Mouse (Mus musculus) heart, postnatal 10 days (tissue): Measurements from ENCODE around the gene Cldn7. TPM values are rescaled to one million over a fixed set of nuclear protein-coding genes. Genes with fewer than 3 reads are reported as not detected.
"Not testable (repeated sequence)": the region's sequence is repeated elsewhere in the genome, so short reads cannot be mapped to it uniquely, and the experiment has no call there.

Source experiments
- DNase-seq, 2 experiments: peaks; one replicate each; pipeline ENCODE4 v3.0.0; 2021
- intact Hi-C: fragments of 180-260 bp; cut with DNase I; formaldehyde crosslinking; loops from one replicate; pipeline ENCODE4 v1.15.1; 2025
- total RNA-seq, 2 experiments: library from RNA; stranded (reverse); gene quantifications; 2 replicates each; pipeline ENCODE4 v1.2.3; 2021

The Cldn7 gene
- total RNA-seq, 2 experiments from 2014 or later: not detected

DNA sequence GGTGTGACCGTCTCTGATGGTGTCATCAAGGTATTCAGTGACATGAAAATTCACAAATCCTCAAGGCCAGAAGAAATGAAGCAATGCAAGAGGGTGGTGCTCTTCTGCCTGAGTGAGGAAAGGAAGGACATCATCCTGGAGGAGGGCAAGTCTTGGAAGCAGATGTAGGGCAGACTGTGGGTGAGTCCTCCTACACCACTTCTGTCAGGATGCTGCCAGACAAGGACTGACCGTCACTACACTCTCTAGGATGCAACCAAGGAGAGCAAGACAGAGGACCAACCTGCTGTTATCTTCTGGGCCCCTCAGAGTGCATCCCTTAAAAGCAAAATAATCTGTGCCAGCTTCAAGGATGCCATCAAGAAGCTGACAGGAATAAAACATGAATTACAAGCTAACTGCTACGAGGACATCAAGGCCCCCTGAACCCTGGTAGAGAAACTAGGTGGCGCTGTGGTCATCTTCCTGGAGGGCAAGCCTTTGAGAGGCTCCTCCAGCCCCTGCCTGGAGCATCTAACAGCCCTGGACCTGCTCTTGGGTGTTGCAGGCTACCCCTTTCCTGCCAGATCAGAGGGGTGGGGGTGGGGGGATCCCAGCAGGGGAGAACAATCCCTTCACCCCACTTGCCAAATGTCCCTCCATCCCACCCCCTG lies 13.6 kb upstream of the Cldn7 start:
- intact Hi-C loops: no loop called here

DNA sequence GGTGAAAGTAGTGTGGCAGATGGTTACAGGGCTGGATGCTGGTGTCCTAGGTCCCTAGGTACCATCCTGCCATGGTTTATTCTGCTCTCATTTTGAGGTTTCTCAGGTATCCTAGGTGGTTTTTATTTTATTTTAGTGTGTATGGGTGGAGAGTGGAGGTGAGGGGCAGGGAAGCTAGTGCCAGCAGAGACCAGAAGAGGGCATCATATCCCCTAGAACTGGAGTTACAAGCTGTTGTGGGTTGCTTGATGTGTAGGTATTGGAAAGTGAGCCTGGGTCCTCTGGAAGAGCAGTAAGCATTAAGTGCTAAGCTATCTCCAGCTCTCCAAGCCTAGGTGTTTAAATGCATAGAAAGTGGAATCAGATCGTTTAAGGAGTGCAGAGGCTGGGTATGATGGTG lies 12.3 kb upstream of the Cldn7 start:
- intact Hi-C loops: no loop called here
- no peak for DNase-seq

More for the DNA sequence above, 13.6 kb upstream of the Cldn7 start:
- no peak for DNase-seq

DNA sequence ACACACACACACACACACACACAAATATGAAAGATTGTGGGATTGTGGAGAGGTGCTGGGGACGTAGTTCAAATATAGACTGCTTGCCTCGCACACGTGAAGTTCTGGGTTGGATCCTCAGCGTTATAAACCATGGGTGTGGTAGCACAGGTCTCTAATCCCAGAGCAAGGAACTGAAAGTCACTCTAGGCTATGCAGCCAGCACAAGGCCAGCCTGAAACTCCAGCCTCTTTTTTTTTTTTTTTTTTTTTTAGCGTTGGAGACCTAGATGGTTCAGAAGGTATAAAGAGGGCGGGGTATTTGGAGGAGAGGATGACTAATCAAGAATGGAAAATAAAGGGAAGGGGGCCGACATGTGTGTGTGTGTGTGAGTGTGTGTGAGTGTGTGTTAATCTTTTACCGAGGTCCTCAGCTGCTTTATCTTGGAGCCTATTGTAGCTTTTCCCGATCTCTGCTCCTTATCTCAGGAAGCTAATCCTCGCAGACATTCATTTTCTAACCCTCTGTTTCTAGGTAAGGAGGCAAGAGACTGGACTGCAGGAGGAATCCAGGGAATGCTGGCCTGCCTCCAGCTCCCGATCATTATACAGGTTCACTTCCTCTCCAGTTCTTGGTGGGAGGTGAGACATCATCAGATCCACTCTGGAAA lies 11.2 kb upstream of the Cldn7 start:
- no peak for DNase-seq
- intact Hi-C loops: no loop called here

DNA sequence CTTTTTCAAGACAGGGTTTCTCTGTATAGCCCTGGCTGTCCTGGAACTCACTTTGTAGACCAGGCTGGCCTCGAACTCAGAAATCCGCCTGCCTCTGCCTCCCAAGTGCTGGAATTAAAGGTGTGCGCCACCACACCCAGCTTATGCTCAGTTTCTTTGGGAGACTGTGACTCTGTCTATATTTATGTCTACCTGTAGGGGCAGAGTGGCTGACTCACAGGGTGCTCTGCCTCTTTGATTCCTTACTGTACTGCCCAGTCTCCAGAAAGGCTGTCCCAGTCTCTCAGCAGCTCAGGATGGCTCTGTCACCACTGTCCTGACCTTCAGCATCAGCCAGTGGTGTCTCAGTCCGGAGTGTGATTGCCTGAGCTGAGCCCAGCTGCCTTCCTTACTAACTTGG lies 9.0 kb upstream of the Cldn7 start:
- not testable (repeated sequence) for DNase-seq

DNA sequence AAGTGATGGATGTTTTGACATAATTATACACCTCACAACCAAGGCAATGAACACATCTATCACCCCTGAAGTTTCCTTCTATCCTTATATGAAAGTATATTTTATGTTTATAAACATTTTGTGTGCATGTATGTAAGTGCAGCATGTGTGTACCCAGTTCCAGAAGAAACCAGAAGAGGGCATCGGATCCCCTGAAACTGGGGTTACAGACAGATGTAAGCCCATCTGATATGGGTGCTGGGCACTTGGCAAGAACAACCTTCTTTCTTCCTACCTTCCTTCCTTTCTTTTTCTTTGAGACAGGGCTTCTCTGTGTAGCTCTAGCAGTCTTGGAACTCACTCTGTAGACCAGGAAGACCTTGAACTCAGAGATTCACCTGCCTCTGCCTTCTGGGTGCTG lies 8.4 kb upstream of the Cldn7 start:
- intact Hi-C loops: loop anchor here (2.0 kb wide), 1 partner anchor 19 kb away; no protein-coding TSS in a partner anchor
- DNase-seq: no peak

More for the DNA sequence above, 9.0 kb upstream of the Cldn7 start:
- intact Hi-C loops: loop anchor here (2.0 kb wide), 1 partner anchor 19 kb away; no protein-coding TSS in a partner anchor

DNA sequence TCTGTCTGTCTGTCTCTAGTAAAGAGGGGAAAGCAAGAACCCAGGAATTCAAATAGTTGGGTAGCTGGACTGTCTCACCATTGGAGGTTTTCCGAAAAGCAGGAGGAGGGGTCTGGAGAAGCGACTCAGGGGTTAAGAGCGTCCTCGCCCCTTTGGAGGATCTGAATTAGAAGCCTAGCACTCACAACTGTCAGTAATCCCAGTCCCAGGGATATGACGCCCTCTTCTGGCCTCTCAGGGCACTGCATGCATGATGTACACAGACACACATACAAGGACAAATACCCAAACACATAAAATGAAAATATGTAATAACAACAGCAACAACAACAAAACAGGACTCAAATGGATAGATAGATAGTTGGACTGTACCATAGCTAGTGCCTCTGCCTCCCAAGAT lies 4.0 kb upstream of the Cldn7 start:
- intact Hi-C loops: no loop called here
- DNase-seq: peak in 1 of 2 experiments; percentile 20

DNA sequence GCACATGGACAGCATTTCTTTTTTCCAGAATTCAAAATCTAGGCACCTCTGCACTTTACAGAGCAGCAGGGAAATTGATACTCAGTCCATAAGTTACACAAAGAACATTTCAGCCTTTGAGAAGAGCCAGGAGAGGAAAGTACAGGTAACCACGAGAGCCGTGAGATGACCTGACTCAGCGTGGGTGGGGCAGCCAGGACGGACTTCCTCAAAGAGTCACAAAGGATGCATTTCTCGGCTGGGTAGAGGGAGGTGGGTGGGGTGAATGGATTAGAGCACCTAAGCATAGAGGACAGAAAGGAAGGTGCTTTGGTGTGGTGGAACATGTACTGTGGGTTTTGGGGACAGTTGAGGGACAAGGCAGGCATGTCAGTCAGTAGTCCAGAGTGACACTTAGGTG lies 2.7 kb upstream of the Cldn7 start:
- intact Hi-C loops: no loop called here
- DNase-seq: no peak

DNA sequence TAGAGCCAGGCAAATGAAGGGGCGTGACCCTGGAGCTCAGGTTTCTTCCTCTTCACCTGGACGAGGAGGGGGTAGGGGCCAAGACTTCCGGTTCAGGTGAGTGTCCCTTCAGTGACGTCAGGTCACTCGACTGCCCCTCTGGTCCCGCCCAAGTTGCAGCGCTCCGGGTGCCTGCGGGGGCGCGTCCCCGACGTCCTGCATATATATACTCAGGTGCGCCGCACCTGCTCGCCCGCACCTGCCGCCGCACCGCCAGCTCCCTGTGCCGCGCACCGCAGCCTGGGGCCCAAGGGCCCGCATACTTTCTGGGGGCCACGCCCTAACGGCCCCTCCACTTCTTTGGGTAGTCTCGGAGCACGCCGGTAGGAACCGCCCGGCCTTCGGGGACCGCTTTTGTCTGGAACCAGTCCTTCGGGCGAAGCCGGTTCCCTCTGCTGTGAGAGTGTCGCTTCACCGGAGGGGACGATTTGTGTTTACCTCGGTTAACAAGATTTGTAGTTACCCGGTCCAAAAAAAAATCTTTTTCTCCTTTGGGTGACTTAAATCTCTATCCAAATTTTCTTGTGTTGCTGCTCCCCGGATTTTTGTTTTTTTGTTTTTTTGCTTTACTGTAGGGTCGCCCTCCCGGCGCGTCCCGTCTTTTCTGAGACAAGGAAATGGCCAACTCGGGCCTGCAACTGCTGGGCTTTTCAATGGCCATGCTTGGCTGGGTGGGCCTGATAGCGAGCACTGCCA lies 859 bp downstream of the Cldn7 start:
- intact Hi-C loops: no loop called here
- no peak for DNase-seq

DNA sequence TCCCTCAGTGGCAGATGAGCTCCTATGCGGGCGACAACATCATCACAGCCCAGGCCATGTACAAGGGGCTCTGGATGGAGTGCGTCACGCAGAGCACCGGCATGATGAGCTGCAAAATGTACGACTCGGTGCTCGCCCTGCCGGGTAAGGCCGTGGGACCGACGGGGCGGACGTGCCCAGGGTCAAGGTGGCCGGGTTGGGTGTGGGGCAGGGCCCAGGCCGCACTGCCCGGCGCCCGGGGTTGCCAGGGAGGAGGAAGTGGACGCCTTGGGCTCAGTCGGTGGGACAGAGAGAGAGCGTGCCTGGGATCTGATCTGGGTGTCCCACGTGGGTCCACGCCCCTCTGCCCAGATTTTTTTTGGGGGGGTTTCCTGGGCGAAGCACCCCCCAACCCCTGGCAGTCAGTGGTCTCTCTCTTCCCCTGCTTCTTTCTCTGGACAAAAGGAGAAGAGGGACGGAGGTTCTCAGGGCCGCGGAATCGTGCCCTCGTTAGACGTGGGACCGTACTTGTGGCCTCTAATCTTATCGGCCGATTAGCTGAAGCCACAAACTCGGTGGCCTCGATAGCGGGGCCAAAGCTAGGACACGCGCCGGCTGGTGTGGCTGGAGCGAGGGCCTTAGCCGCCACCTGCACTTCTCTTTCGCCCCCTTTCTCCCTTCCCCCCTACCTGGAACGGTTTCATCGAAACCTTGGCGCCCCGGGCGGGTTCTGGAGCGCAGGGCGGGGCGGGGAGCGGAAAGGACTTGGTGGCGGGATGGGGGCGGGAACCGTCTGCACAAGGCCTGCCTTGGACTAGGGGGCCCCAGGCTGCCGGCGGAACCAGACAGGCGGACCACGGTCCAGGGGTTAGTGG lies 1.7 kb downstream of the Cldn7 start:
- DNase-seq: peak; percentile 44 to 48
- intact Hi-C loops: no loop called here

DNA sequence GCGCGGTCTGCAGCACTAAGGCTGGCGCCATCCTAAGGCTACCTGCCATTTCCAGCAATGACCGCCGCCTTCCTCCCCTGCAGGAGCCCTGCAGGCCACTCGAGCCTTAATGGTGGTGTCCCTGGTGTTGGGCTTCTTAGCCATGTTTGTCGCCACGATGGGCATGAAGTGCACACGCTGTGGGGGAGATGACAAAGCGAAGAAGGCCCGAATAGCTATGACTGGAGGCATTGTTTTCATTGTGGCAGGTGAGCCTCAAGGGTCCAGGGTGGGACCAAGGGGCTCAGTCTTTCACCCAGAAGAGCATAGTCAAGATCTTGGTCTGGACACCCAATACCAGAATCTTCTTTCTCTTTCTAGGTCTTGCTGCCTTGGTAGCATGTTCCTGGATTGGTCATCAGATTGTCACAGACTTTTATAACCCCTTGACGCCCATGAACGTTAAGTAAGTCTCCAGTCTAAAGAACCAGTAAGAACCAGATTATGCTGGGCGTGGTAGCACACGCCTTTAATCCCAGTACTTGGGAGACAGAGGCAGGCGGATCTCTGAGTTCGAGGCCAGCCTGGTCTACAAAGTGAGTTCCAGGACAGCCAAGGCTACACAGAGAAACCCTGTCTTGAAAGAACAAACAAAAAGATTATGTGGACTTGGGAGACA lies 2.4 kb downstream of the Cldn7 start:
- no peak for DNase-seq
- intact Hi-C loops: no loop called here

DNA sequence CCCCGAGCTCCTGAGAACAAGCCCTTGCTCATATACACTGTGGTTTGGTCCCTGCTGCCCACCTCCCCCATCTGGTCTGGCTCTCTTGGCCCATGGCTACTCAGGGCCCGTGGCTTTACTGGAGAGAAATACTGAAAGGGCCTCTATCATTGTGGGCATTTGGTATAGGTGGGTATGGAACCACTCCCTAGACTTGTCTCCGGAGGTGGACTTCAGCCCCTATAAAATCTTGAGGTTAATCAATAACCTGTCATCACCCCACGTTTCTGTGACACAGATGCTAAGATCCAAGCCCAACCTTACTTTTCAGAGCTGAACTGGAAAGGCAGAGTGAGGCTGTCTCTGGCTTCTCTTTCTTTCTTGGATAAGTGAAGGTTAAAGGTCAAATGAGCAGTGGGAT lies 4.2 kb downstream of the Cldn7 start:
- intact Hi-C loops: no loop called here
- no peak for DNase-seq

DNA sequence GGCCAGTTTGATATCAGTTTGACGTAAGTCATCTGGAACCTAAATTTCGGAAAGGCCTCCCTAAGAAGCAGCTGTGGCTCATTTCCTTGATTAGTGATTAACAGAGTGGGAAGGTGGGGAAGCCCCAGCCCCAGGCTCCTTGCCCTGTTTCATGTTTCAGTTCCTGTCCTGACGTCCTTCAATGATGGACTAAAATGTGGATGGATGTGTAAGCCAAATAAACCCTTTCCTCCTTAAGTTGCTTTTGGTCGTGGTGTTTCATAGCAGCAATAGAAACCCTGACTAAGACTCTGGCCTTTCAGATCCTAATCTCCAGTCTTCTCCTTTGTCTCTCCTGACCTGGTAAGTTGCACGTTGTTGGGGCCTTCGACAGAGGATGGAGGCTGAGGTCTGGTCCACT lies 5.6 kb downstream of the Cldn7 start:
- intact Hi-C loops: no loop called here
- DNase-seq: no peak

DNA sequence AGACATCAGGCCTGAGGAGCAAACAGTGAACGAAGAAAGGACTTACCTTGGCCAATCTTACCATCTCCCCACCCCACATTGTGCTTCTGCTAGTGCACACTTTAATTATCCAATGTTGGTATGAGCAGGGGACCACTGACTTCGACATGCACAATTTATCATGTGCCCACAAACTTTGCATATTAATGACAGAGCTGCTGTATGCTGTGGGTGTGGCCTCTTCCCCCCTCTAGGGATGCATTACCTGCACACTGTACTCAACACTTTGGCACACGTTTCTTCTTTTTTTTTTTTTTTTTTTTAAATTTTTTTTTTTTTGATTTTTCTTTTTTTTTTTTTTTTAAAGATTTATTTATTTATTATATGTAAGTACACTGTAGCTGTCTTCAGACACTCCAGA lies 6.2 kb downstream of the Cldn7 start:
- intact Hi-C loops: no loop called here
- no peak for DNase-seq

DNA sequence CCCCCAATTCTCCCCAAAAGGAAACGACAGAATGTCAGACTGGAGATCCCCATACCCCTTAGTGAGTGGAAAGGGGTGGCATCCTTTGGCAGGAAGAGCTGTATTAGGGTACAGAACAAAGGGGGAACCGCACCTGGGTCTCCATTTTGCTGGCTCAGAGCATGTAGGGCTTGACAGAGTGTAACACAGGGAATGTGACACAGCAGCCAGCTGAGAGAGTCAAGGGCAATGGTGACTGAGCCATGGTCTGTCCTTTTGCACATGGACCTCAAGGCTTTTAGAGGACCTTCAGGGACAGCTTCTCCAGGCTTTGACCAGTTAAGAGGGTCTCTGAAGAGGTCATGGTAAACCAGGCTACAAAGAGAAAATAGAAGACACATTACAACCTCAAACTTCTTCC lies 10.3 kb downstream of the Cldn7 start:
- intact Hi-C loops: loop anchor here (2.0 kb wide), 1 partner anchor 18 kb away; no protein-coding TSS in a partner anchor
- no peak for DNase-seq

DNA sequence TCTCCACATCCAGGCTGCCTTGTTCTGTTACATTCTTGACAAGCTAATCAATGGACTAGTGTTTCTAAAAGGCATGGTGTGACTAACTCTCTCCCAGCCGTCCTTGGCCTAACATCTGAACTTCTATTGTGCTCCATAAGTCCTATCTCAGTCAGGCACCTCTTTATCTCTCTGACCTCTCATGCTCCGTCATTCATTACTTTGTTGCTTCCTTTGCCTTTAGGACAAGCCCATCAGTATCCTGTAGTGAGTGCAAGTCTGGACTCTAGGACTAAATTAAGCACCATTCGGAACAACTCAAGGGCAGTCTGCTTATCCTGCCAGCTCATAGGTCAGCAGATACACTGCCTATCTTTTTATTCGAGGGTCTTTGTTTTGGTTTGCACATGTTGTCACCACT lies 11.7 kb downstream of the Cldn7 start:
- no peak for DNase-seq
- intact Hi-C loops: no loop called here

DNA sequence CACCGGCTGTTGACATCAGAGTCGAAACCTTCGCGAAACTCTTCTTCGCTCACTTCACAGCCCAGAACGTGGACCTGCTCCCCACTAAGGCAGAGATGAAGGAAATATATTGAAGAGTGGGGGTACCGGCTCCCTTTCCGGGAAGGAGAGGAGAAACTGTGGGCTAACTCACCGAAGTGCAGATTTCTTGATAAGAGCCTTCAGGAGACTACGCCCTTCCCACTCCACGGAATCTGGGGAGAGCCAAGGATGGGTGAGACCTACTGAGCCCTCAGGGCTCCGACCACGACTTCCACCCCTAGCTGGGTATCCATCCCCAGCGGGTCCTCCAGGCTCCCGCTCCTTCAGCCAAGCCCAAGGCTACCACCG lies 15.2 kb downstream of the Cldn7 start:
- no peak for DNase-seq

DNA sequence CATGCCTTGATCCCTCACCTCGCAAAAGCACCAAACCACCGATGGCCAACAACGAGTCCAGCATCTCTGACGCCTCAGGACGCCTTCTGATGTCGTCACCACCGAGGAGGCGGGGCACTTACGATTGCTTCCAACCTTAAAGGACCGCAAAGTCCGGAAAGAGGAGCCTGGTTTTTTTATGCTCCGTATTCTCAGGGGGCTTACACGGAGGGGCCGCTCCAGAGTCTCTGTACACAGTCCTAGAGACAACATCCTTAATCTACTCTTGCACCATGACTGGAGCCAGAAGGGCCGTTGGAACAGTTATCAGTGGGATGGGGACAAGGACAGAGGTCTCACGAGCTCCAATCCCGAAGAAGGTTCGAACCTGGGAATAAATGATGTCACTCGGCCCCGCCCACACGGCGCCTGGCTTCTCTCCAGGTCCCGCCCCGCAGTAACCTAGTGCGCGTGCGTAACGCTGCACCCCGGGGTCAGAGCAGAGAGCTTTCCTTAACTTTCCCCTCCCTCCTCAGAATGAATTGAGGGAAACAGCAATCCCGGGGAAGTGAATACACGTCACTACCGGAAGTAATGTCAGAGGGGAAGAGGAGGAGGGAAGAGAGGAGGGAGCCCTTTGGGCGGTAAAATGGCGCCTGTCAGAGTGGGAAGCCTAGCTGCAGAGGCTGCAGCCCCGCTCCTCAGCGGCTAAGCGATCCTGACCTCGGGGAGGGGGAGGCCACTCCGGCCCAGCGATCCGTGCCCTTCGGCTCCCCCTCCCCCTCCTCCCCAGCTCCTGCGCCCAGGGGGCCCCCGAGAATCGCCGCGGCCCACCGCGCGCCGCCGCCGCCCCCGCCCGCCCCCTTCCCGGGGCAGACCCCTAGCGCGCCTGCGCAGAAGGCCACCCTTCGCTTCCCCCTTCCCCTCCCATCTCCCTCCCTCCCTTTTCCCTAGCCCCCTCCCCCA lies 15.9 kb downstream of the Cldn7 start:
- peak; percentile 99 for DNase-seq
- intact Hi-C loops: loop anchor here (2.0 kb wide), 1 partner anchor 16 kb away; no protein-coding TSS in a partner anchor

More for the DNA sequence above, 15.2 kb downstream of the Cldn7 start:
- intact Hi-C loops: loop anchor here (2.0 kb wide), 1 partner anchor 17 kb away; no protein-coding TSS in a partner anchor

DNA sequence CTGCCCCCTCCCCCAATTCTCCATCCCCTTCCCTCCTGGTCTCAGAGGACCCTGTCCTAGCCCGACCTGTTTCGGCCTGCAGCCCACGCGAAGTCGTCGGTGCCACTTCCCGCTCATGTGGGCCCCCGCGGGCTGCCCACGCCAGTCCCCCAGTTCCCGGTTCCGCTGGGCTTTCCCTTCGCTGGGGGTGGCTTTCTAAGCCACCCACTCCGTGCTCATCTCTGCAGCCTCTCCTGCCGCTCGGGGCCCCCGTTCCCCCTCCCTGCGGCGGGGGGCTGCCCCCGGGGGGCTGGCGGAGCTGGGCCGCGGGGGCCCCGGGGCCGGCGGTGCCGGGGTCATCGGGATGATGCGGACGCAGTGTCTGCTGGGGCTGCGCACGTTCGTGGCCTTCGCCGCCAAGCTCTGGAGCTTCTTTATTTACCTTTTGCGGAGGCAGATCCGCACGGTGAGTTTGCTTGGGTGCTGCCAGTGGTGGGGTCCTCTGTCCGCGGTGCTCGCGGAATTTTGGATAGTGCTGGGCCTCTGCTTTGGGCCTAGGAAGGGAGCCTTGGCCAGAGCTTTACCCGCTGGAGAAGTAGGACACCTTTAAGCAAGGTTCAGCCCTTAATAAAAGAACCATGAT lies 16.7 kb downstream of the Cldn7 start, which contains the start of gene Ctdnep1:
TSS of gene Ctdnep1 (plus strand) at position 16 of the 622 bp plus-strand sequence.
- DNase-seq: peak in 1 of 2 experiments; percentile 46
- intact Hi-C loops: loop anchor here (2.0 kb wide), 1 partner anchor 16 kb away; no protein-coding TSS in a partner anchor
